Mouse (Mus musculus): ENCODE results near the gene Lingo1. TPM values are rescaled to one million over a fixed set of nuclear protein-coding genes. Genes with fewer than 3 reads are reported as not detected.

The Lingo1 gene
- total RNA-seq, 2 experiments from 2014 or later, result 249 to 268 TPM

DNA sequence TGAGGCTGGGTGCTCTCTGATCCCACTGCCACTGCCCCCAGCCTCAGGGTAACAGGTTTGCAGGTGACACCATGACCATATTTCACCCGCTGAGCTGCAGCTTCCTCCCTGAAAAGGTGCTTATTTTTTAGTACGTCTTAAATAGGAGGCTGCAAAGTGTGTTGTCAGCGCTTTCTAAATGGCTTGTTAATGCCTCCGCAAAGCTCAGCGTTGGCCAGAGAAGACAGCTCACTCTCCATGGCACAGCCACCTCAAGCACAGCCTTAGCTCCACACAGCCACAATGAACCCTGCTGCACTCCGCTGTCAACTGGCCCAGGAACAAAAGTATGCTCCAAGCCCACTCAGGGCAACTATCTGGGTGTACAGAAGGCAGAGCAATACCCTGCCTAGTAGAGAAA lies 85.3 kb downstream of the Lingo1 start:
- no peak for DNase-seq (ENCODE audit: low spot score in 2 of 2)
- Histone ChIP-seq H3K4me3 (no peak overlapping the region), H3K27ac (no peak overlapping the region)
- TF ChIP-seq CTCF (conservative IDR thresholded peaks at IDR 0.05), result no peak

DNA sequence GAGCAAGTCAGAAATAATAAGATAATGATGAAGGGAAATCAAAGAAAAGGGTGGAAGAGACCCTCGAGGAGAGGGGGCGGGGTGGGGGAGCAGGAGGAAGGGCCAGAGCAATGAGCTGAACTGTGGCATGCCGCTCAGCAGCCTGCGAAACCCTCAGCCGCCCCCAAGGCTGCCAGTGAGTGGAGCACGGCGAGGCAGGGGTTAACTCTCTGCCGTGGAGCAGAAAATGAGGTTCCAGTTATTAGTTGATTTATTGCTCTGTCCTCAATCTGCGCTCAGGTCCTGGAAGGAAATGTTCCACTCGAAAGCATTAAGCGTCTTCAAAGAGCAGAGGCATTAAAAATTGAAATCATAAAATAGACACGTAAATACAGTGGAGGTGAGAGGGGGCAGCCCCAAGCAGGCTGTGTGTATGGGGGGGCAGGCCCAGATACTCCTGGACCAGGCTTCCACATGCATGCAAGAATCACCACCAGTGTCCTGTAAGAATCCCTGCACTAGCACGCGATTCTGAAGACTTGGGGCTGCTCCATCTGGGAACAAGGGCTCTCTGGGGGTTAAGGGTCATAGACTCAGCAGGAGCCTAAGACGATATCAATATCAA lies 89.7 kb downstream of the Lingo1 start:
- Histone ChIP-seq H3K4me3 (no peak overlapping the region), H3K27ac (no peak overlapping the region)
- no peak for DNase-seq (ENCODE audit: low spot score in 2 of 2)
- no peak for TF ChIP-seq CTCF (conservative IDR thresholded peaks at IDR 0.05)

DNA sequence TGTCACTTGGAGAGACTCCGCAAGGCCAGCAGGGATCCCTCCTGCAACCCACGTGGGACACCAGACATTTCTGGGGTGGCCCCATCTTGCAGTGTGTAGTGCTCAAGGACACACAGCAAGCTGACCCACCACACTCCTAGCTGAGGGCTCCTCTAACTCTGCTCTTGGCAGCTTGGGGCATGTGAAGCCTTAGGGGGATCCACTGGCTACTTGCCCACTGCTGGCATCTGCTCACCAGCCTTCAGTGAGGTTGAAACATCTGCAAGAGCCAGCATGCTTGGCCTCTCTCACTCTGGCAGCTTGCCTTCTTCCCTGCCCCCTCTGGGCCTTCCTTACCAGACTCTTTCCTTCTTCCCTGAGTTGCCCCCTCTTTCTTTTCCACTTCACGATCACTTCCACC lies 94.9 kb downstream of the Lingo1 start:
- DNase-seq (ENCODE audit: low spot score in 2 of 2), result no peak
- Histone ChIP-seq H3K4me3 (no peak overlapping the region), H3K27ac (peak overlapping the region; percentile 49; the same call in 1 of the 2 replicates)
- no peak for TF ChIP-seq CTCF (conservative IDR thresholded peaks at IDR 0.05)

DNA sequence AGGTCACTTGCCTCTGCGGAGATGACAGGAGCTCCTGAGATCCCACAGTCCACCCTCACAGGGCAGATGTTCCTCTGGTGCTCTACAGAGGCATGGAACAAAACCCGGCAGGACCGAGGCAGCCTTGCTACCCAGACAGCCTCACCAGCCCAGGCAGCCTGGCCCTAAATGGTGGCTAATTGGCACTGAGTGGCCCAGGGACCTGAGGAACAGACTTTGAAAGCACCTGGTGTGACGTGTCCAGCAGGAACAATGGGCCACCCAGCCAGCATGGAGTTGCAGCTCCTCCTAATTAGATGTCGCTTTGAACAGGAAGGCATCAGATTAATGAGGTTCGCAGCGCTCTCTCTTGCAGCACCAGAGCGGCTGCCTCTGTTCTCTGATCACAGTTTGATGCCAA lies 95.4 kb downstream of the Lingo1 start:
- Histone ChIP-seq H3K27ac (peak overlapping the region; percentile 49; the same call in 1 of the 2 replicates), H3K4me3 (no peak overlapping the region)
- TF ChIP-seq CTCF (conservative IDR thresholded peaks at IDR 0.05), result no peak
- no peak for DNase-seq (ENCODE audit: low spot score in 2 of 2)

DNA sequence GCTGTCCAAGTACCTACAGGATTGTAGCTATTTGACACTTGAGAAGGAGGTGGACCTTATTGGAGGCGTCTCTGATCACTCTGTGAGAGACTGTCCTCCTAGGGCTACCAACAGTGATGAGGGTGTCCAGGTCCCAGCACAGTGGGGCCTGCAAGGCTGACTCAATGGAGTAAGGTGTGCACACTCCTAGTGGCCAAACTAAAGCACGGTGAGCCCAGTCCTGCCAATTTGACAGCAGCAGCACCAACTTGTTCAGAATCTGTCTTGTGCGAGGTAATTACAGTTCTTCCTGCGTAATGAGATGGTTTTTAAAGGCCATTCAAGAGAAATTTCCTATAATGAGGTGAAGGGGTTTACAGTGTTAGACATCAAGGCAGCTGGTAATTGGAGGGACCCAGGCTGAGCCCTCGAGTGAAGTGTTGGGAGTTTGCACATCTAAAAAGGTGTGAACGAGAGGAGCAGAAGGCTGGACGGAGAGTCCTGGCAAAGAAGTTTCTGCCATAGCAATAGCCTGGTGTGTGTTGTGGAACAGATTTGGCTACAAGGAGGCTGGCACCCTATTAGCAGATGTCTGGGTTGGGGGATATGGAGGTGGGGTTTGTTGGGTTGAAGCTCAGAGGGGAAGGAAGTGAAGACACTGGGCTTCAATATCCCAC lies 97.4 kb downstream of the Lingo1 start:
- H3K4me3 ChIP-seq, result no peak overlapping the region
- H3K27ac ChIP-seq, result no peak overlapping the region
- no peak for DNase-seq (ENCODE audit: low spot score in 2 of 2)
- no peak for TF ChIP-seq CTCF (conservative IDR thresholded peaks at IDR 0.05)

DNA sequence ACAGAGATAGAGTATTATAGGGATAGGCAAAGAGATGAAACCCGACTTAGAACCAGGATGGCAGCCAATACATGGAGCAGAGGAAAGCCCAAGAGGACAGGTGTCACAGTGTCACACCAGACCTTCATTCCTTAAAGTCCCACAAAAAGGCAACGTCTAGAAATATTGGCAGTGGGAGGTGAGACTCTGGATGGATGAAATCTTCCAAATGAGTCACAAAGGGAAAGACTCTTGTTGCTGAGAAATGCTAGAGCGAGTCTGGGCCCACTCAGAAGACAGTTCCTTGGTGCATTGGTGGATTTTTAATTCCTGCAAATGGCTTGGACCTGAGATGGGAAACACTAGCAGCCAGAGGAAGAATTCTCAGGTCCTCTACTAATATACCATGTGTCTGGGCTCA lies 102.2 kb downstream of the Lingo1 start:
- DNase-seq (ENCODE audit: low spot score in 2 of 2), result no peak
- Histone ChIP-seq H3K4me3 (no peak overlapping the region), H3K27ac (peak overlapping the region; percentile 11; the same call in 1 of the 2 replicates)
- no peak for TF ChIP-seq CTCF (conservative IDR thresholded peaks at IDR 0.05)

DNA sequence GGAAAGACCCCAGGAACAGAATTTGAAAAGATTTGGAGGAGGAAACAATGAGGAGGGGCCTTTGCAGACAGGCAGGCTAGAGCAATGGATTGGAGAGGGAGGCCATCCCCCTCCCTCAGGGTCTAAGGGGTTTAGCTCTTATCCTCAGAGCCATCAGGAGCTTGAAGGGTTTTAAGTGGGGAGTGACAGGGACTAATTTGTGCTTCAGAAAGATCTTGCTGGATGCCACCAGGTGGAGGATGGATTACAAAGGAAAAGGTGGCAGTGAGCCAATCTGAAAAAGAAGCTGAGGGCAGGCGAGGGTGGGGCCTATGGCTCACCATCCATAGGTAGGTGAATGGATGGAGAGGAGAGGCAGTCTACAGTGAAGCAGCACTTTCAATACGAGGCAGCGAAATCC lies 105.0 kb downstream of the Lingo1 start:
- no peak for DNase-seq (ENCODE audit: low spot score in 2 of 2)
- H3K27ac ChIP-seq, result peak overlapping the region; percentile 53; the same call in 1 of the 2 replicates
- TF ChIP-seq CTCF (conservative IDR thresholded peaks at IDR 0.05), result no peak

DNA sequence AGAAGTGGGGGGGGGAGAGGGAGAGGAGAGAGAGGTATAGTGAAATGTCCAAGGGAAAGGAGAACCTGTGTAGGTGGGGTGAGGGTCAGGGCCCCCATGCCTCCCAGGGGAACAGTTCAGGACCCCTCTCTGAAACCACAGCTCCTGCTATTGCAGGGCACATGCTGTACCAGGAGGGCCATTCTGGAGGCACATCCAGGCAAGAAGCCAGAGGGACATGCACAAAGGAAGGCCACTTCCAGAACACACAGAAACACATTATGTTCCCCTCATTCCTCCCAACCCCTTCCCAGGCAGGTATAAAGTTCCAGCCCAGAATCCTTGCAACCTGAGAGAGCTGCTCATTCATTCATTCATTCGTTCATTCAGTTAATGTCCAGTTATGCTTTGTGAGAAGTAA lies 105.6 kb downstream of the Lingo1 start:
- TF ChIP-seq CTCF (conservative IDR thresholded peaks at IDR 0.05), result no peak
- DNase-seq (ENCODE audit: low spot score in 2 of 2), result no peak
- Histone ChIP-seq H3K27ac (peak overlapping the region; percentile 53), H3K4me3 (no peak overlapping the region)

More for the DNA sequence above, 105.0 kb downstream of the Lingo1 start:
- H3K4me3 ChIP-seq, result no peak overlapping the region

DNA sequence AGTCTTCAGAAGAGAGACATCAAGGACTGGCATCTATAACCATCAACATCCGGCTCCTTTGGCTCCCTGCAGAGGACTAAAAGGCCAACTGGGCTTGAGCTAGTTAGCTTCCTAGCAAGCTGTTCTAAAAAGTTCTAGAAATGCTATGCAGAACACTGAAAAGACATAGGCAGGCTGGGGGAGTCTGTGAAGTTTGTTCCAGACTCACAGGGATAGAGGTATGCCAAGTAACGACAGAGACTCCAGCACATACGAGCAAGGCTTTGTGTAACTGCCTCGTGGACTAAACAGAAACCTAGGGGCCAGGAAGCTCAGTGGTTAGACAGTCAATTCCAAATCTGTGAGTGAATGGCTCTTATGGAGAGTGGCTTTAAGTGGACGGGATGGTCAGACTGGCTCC lies 108.8 kb downstream of the Lingo1 start:
- Histone ChIP-seq H3K4me3 (no peak overlapping the region), H3K27ac (peak overlapping the region; percentile 85)
- no peak for TF ChIP-seq CTCF (conservative IDR thresholded peaks at IDR 0.05)
- no peak for DNase-seq (ENCODE audit: low spot score in 2 of 2)

DNA sequence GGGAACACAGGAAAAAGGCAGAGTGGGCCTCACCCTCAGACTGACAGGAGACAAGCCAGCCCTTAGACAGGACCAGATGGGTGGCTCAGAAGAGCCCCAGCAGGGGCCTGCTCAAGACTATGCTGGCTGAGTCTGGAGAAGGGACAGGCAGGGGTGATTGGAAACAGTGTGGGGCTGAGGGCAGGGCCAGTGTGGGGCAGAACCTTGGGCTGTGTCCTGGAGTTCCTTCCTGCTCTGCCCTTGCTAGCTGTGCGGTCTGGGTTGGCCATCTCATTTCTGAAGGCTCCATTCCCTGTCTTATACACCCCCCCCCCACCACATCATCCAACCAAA lies 109.2 kb downstream of the Lingo1 start:
- TF ChIP-seq CTCF (conservative IDR thresholded peaks at IDR 0.05), result no peak
- Histone ChIP-seq H3K4me3 (no peak overlapping the region), H3K27ac (peak overlapping the region; percentile 85)
- no peak for DNase-seq (ENCODE audit: low spot score in 2 of 2)

DNA sequence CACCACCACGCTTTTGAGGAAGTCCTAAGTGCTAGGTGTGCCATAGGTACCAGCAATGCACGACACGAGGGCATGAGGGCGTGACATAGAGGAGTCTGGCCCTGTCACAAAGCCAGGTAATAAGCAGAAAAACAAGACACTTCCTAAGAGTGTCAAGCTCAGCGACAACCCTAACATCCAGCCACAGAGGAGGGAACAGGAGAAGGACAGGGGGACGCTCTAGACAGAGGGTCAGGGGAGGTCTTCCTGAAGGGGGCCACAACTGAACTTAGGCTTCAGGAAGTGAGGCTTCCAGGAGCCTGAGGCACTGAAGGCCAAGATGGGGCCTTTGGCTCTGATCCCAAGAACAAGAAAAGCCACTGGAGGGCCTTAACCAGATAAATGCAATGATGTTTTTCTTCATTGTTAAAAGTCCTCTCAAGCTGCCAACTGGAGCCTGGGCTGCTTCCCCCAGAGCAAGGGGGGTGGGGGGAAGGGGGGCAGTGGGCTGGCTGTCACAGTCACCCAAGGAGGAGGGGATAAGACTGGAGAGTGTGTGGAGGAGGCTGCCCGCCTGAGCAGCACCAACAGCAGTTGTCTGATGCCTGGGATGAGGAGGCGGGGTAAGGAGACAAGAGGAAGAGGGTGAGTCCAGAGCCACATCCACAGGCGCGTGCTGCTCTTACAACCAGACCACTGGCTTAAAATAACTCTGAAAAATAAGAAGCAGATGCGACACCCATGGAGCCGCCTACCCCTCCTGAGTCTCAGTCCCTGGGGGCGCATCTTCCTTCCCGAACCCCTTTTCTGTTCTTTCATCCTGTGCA lies 109.7 kb downstream of the Lingo1 start:
- Histone ChIP-seq H3K27ac (peak overlapping the region; percentile 85), H3K4me3 (no peak overlapping the region)
- TF ChIP-seq CTCF (conservative IDR thresholded peaks at IDR 0.05), result no peak
- DNase-seq (ENCODE audit: low spot score in 2 of 2), result peak; percentile 51 to 82

DNA sequence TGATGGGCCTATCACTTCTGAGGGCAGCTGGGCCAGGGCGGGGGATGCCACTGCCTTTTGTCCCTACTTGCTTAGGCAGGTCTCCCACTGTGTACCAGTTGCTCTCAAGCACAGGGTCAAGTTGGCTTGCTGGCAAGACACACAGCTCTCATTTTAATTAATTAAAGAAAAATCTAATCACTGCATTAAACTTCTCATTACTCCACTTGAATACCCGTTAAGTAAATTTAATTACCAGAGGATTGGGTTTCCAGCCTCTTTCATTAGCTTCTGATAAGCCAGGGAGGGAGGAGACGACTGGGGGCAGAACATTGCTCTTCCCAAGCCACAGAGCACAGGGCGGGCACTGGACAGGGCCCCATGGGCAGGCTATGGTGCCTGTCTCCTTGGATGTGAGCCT lies 113.4 kb downstream of the Lingo1 start:
- TF ChIP-seq CTCF (conservative IDR thresholded peaks at IDR 0.05), result no peak
- DNase-seq (ENCODE audit: low spot score in 2 of 2), result no peak
- Histone ChIP-seq H3K4me3 (no peak overlapping the region), H3K27ac (peak overlapping the region; percentile 54)

DNA sequence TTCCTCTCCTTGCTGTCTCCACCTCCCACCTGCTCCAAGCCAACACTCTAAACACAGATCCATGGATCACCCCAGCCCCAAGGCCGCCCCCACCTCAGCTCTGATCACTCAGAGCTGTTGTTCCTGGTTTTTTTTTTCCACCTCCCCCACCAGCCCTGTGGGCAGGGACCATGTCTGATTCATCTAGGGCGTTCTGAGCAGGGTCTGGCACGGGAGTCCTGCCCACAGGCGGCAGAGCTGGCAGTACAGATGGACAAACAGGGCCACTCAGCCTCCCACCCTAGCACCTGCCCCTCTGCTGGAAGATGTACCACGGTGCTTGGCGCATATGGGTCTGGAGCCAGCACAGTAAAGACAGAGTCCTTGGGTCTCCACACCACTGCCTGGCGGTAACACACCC lies 114.3 kb downstream of the Lingo1 start:
- Histone ChIP-seq H3K4me3 (no peak overlapping the region), H3K27ac (peak overlapping the region; percentile 54)
- peak in 1 of 2 experiments; percentile 40 for DNase-seq (ENCODE audit: low spot score in 2 of 2)
- TF ChIP-seq CTCF (conservative IDR thresholded peaks at IDR 0.05), result no peak
